Mouse (Mus musculus): ENCODE results near the gene Ube2n. TPM values are rescaled to one million over a fixed set of nuclear protein-coding genes. Genes with fewer than 3 reads are reported as not detected.
"Not testable (repeated sequence)": the region's sequence is repeated elsewhere in the genome, so short reads cannot be mapped to it uniquely, and the experiment has no call there.

Ube2n gene
- polyA plus RNA-seq, 1 experiment from 2014 or later: 132 TPM

DNA sequence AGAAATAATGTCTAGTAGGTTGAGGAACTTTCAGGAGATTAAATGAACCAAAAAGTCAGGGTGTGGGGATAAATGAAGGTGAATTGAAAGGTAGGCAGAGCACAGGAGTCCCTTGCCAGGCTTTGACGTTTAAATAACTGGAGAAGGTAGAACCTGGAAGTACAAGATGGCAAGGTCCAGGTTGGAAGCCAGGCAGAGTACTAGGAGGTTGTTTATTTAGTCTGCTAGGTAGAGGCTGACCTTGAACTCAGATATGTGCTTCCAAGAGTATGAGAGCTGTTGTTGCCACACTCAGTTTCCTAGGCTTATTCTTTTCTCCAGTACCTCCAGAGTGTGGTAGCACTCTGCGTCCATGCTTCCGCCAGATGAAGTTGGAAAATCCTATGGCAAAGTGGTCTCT, 24.9 kb downstream of the Ube2n start:
- no peaks in the 10 kb centered on the region for H3K27me3 ChIP-seq
- ChIA-PET POLR2A (no interaction called here), CTCF (no interaction called here)
- DNase-seq (ENCODE audit: low read depth, low spot score): no peak
- ATAC-seq: no peak
- TF ChIP-seq CTCF (IDR thresholded peaks at IDR 0.05): no peak
- in situ Hi-C loops (cut with MboI; ENCODE audit: low pct_unique_long_range_greater_than_20kb): no loop called here

DNA sequence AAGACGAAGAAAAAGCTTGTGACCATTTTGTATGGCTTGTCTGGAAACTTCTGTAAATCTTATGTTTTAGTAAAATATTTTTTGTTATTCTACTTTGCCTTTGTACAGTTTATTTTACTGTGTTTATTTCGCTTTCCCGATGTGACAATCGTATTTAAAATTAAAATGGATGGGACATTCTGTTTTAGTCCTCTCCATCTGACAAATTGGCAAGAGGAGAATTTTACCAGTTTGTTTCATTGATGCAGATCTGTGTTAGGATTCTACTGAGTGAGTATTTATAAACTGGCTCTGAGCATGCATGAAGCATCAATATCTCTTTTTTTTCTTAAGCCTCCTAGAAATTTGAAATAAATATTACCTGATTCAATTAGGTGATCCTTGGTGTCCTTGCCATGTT, 28.0 kb downstream of the Ube2n start:
- POLR2A ChIA-PET: interaction anchor here (1.4 kb wide), 1 partner anchor 10 kb away, joined by 3 read pairs; no protein-coding TSS in a partner anchor
- in situ Hi-C loops (cut with MboI; ENCODE audit: low pct_unique_long_range_greater_than_20kb): no loop called here
- no peak for ATAC-seq
- no peak for TF ChIP-seq CTCF (IDR thresholded peaks at IDR 0.05)
- no peaks in the 10 kb centered on the region for H3K27me3 ChIP-seq
- no peak for DNase-seq (ENCODE audit: low read depth, low spot score)
- CTCF ChIA-PET: no interaction called here

DNA sequence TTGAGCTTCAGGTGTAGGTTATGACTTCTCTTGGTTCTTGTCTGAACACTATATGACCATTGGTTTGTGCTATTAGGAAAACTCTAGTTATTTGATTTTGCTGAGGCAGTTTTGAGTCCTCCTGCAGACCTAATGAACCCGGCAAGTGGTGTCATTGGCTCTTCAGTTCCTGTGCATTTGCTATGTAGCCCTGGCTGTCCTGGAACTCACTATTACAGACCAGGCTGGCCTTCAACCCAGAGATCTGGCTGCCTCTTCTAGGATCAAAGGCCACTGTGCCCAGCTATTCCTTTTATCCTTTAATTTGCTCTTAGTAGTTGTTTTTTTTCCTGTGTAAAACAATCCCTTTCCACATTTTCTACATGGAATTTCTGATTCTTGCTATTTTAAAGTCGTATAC, 28.4 kb downstream of the Ube2n start:
- ChIA-PET CTCF (interaction anchor here (1.3 kb wide), 1 partner anchor 351 kb away, joined by 3 read pairs; no protein-coding TSS in a partner anchor), POLR2A (interaction anchor here (1.4 kb wide), 1 partner anchor 10 kb away, joined by 3 read pairs; no protein-coding TSS in a partner anchor)
- ATAC-seq (no peak), DNase-seq (ENCODE audit: low read depth, low spot score) (no peak)
- in situ Hi-C loops (cut with MboI; ENCODE audit: low pct_unique_long_range_greater_than_20kb): no loop called here
- TF ChIP-seq CTCF (IDR thresholded peaks at IDR 0.05): no peak
- H3K27me3 ChIP-seq: no peaks in the 10 kb centered on the region

DNA sequence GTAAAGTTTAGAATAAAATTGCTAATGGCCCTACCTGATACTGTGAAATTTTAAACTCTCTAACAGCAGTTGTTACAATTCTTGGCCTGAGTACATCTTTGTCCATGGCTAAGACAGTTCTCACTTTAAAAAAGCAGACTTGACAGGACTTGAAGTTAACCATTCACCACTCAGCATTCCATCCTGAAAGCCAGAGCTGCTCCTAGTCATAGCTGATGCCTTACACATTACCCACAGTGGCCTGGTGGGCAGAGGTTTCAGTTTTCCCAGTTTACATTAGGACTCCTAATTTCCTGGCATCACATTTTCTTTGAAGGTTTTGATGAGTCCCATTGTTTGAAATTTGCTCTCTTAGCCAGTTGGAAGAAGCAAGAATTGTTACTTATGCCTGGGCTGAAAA, 29.1 kb downstream of the Ube2n start:
- POLR2A ChIA-PET: interaction anchor here (1.4 to 1.6 kb wide), 2 partner anchors 9 to 13 kb away, joined by 3 to 4 read pairs; no protein-coding TSS in a partner anchor
- no peaks in the 10 kb centered on the region for H3K27me3 ChIP-seq
- DNase-seq (ENCODE audit: low read depth, low spot score) (no peak), ATAC-seq (peak; percentile 75)
- TF ChIP-seq CTCF (IDR thresholded peaks at IDR 0.05): no peak
- CTCF ChIA-PET: interaction anchor here (0.9 to 1.3 kb wide), 2 partner anchors 29 to 350 kb away, joined by 3 read pairs; partner anchors contain the start of gene Ube2n
- in situ Hi-C loops (cut with MboI; ENCODE audit: low pct_unique_long_range_greater_than_20kb): no loop called here

DNA sequence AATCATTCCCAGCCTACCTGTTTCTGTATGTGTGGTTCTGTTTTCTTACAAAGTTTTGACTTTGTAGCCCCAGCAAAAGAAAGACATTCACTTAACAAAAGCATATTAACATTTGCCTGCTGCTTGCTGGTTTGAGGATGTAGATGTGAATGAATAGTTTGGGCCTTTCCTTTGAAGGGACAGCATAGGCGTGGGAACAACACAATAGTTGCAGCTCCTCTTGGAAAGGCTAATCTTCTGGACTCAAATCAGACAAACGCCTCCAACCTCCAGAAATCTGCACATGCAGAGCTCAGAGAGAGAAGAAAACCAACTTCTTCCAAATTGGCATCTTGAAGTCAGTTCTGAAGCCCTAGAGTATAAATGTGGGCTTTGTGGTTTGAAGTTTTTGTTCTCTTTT, 29.7 kb downstream of the Ube2n start:
- in situ Hi-C loops (cut with MboI; ENCODE audit: low pct_unique_long_range_greater_than_20kb): no loop called here
- POLR2A ChIA-PET: interaction anchor here (1.6 kb wide), 1 partner anchor 12 kb away, joined by 4 read pairs; no protein-coding TSS in a partner anchor
- no peaks in the 10 kb centered on the region for H3K27me3 ChIP-seq
- DNase-seq (ENCODE audit: low read depth, low spot score) (no peak), ATAC-seq (no peak)
- no peak for TF ChIP-seq CTCF (IDR thresholded peaks at IDR 0.05)
- CTCF ChIA-PET: interaction anchor here (0.9 to 1.3 kb wide), 2 partner anchors 30 to 349 kb away, joined by 3 read pairs; partner anchors contain the start of gene Ube2n

DNA sequence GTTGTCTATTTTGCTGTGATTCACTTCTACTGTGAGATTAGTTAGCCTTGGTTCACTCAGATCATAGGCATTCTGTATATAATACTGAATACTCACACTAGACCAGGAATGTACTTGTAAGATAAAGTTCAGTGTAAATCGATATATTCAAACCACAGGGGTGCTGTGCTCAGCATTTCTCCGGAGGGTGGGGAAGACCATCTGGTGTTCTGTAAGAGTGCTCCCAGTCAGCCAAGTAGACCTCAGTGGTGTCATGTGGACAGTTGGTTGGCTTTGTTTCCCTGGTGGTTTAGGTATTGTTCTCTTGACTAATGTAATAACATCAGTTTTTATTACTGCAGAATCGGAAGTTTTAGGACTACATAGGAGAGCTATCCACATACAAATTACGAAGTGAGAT, 30.1 kb downstream of the Ube2n start:
- ChIA-PET POLR2A (interaction anchor here (1.3 to 1.6 kb wide), 2 partner anchors 12 to 29 kb away, joined by 3 to 4 read pairs; no protein-coding TSS in a partner anchor), CTCF (no interaction called here)
- in situ Hi-C loops (cut with MboI; ENCODE audit: low pct_unique_long_range_greater_than_20kb): no loop called here
- ATAC-seq (peak; percentile 20), DNase-seq (ENCODE audit: low read depth, low spot score) (no peak)
- TF ChIP-seq CTCF (IDR thresholded peaks at IDR 0.05): no peak
- no peaks in the 10 kb centered on the region for H3K27me3 ChIP-seq

DNA sequence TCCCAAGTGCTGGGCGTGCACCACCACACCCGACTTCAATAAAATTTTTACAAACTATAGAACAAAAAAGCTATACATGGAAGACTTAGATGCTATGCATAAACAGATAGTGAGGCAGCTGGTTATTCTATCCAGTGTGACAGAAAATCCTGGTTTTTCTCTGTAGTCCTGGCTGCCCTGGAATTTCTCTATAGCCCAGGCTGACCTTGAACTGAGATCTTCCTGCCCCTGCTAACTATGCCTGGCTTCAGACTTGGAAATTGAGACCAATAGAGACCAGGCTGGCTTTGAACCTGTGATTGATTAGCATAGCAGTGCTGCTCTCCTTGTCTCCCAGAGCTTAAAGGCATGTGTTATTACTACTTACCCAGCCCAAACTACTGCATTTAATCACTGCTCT, 31.2 kb downstream of the Ube2n start:
- CTCF ChIA-PET: interaction anchor here (1.1 to 1.2 kb wide), 2 partner anchors 13 to 84 kb away, joined by 3 read pairs; no protein-coding TSS in a partner anchor

DNA sequence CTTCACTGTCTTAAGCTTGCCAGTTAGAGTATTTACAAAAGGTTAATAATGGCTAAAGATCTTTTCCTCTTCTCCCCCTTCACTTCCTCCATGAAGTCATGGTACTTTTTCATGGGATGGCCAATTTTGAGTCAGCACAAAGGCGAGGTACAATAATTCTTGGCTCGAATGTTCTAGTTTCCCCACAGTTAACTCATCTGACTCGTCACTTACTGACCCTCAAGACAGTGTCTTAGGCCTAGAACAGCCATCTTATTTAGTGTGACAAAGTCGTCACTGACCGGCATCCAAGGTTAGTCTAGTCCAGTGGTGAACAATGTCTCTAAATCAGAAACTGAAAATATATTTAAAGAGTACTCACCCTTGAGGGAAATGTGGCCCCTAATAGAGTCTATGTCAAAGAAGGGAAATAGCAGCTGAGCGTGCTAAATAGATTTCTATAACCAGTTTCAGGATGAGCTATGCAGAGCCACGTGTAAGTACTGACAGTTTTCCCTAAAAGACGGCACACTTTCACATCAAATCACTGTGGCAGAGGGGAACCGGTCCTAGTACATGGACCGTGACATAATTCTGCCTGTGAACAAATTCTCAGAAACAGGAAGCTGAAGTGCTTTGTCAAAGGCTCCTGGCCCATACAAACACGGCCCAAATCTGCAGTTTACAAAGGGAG, 33.3 kb downstream of the Ube2n start:
- TF ChIP-seq CTCF (IDR thresholded peaks at IDR 0.05): no peak
- CTCF ChIA-PET: interaction anchor here (0.8 to 4.1 kb wide), 3 partner anchors 22 to 310 kb away, joined by 3 to 25 read pairs (median 3); no protein-coding TSS in a partner anchor
- POLR2A ChIA-PET: no interaction called here
- ATAC-seq (no peak), DNase-seq (ENCODE audit: low read depth, low spot score) (no peak)
- no peaks in the 10 kb centered on the region for H3K27me3 ChIP-seq
- in situ Hi-C loops (cut with MboI; ENCODE audit: low pct_unique_long_range_greater_than_20kb): no loop called here

More for the DNA sequence above, 31.2 kb downstream of the Ube2n start:
- ATAC-seq (no peak), DNase-seq (ENCODE audit: low read depth, low spot score) (no peak)
- POLR2A ChIA-PET: interaction anchor here (1.3 kb wide), 1 partner anchor 30 kb away, joined by 3 read pairs; no protein-coding TSS in a partner anchor
- H3K27me3 ChIP-seq: no peaks in the 10 kb centered on the region
- in situ Hi-C loops (cut with MboI; ENCODE audit: low pct_unique_long_range_greater_than_20kb): no loop called here
- no peak for TF ChIP-seq CTCF (IDR thresholded peaks at IDR 0.05)

DNA sequence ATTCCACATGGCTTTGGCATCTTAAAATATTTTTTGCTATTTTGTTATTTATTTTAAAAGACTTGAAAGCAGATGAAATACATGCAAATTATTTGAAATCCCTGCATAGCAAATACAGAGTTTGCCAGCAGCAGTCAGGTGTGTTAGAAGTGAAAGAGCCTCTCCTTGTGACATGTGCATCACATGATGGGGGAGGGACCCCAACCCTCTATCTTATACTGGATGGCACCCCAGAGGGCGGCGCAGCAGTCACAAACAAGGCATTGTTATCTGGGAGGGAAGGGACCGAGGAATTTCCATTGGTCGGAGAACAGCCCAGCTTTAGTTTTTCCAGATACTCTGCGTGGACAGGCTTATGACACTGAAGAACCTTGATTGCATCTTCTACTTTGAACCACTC, 34.1 kb downstream of the Ube2n start:
- CTCF ChIA-PET: interaction anchor here (1.2 to 4.1 kb wide), 3 partner anchors 290 to 349 kb away, joined by 3 to 25 read pairs (median 5); no protein-coding TSS in a partner anchor
- H3K27me3 ChIP-seq; in situ Hi-C loops (cut with MboI; ENCODE audit: low pct_unique_long_range_greater_than_20kb); DNase-seq (ENCODE audit: low read depth, low spot score); POLR2A ChIA-PET; ATAC-seq: not testable (repeated sequence)

DNA sequence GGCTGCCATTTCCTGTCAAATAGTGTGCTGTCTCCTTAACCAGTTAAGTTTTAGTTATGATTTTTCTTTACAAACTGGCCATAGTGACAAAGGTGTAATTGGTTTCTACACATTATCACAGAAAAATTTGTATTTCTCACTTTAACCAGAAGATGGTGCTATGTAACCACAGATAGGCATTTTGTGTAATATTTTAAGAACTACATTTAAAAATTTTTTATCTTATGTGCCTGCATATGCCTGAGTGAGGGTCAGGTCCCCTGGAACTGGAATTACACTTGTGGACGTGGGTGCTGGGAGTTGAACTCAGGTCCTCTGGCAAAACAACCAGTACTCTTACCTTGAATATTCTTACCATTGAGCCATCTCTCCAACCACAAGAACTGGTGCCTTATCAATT, 35.6 kb downstream of the Ube2n start:
- in situ Hi-C loops (cut with MboI; ENCODE audit: low pct_unique_long_range_greater_than_20kb): loop anchor here (5.0 to 10.0 kb wide), 2 partner anchors 214 to 342 kb away; no protein-coding TSS in a partner anchor
- ChIA-PET POLR2A (interaction anchor here (0.6 to 1.1 kb wide), 2 partner anchors 39 to 290 kb away, joined by 4 to 5 read pairs; no protein-coding TSS in a partner anchor), CTCF (interaction anchor here (0.9 to 4.1 kb wide), 5 partner anchors 308 to 348 kb away, joined by 3 to 25 read pairs (median 5); no protein-coding TSS in a partner anchor)
- no peak for DNase-seq (ENCODE audit: low read depth, low spot score)
- TF ChIP-seq CTCF (IDR thresholded peaks at IDR 0.05): peak; percentile 59
- no peaks in the 10 kb centered on the region for H3K27me3 ChIP-seq
- ATAC-seq: no peak

DNA sequence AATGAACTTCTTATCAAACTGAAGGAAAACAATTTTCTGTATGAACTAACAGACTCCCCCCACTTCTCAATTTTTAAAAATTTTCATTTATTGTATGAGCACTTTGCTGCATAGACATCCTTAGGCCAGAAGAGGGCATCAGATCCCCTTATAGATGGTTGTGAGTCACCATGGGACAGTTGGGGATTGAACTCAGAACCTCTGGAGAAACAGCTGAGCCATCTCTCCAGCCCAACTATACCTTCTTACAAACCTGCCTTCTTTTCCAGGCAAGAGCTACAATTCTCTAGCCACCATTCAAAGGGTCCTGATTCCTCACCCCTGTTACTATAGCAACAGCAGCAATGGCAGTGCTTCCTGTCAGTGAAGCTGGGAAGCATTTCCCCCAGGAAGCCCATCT, 36.8 kb downstream of the Ube2n start:
- ATAC-seq: no peak
- ChIA-PET CTCF (interaction anchor here (0.9 to 4.1 kb wide), 6 partner anchors 19 to 346 kb away, joined by 3 to 25 read pairs (median 4); no protein-coding TSS in a partner anchor), POLR2A (interaction anchor here (0.6 kb wide), 1 partner anchor 173 kb away, joined by 7 read pairs; no protein-coding TSS in a partner anchor)
- H3K27me3 ChIP-seq: no peaks in the 10 kb centered on the region
- DNase-seq (ENCODE audit: low read depth, low spot score): no peak
- in situ Hi-C loops (cut with MboI; ENCODE audit: low pct_unique_long_range_greater_than_20kb): loop anchor here (5.0 to 10.0 kb wide), 2 partner anchors 213 to 341 kb away; no protein-coding TSS in a partner anchor
- TF ChIP-seq CTCF (IDR thresholded peaks at IDR 0.05): peak; percentile 59
